Mouse (Mus musculus): Measurements from ENCODE around the gene Cx3cl1. TPM values are rescaled to one million over a fixed set of nuclear protein-coding genes. Genes with fewer than 3 reads are reported as not detected.
A peak's percentile ranks its signal among the peaks of the same experiment; 100 is the strongest.

Cx3cl1 gene
- polyA plus RNA-seq, 1 experiment from 2014 or later: 56.7 TPM

DNA sequence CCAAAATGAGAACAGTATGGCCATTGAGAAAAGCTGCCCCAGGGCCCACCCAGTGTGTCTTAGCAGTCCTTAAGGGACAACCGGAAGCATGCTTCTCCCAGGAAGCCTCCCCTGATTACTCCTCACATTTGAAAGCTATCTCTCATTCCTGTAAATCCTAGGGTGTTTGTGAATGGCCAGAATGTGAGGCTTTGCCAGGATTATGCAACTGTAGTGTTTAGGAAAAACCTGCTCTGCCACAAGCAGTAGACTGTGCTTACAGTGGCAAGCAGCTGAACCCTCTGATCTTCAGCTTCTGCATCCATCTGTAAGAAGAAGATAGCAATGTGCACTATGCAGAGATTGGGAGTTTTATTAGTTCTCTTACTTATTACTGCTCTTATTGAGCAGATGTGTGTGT, 2.8 kb downstream of the Cx3cl1 start:
- WGBS: 88% methylated on average over 1 of the region's 1 CpGs
- ATAC-seq (ENCODE audit: low FRiP score): no peak
- H3K4me2 ChIP-seq: peak overlapping the region; percentile 90

DNA sequence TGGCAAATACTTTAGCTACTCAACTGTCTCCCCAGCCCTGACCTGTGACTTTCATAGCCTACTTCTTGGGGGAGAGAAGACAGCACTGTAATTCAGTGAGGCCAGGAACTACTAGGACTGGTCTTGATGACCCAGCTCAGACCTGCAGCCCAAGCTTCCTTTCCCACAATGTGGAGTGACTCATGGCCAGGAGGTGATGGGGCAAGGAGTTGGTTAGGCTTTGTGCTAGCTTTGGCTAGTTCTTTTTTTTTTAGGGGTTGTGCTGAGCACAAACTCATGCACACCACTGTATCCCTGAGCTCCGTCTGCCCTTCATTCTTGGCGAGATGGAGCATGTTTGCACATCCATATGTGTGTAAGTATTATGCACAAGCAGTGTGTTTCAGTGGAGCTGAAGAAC, 4.5 kb downstream of the Cx3cl1 start:
- 97% methylated on average over 2 of the region's 2 CpGs for WGBS
- H3K9ac ChIP-seq (replicated peaks): no peak overlapping the region

More for the DNA sequence above, 2.8 kb downstream of the Cx3cl1 start:
- no peaks in the 10 kb centered on the region for H3K9me3 ChIP-seq (replicated peaks)
- no peaks in the 10 kb centered on the region for H3K36me3 ChIP-seq
- peaks cover 51% of the 10 kb centered on the region for H3K4me1 ChIP-seq
- no peak overlapping the region for H3K4me3 ChIP-seq (replicated peaks)
- H3K27me3 ChIP-seq (replicated peaks): 0 out of 2 replicates have a peak, but pooled peaks cover 5% of the 10 kb centered on the region
- H3K9ac ChIP-seq (replicated peaks): no peak overlapping the region
- no peak overlapping the region for H3K27ac ChIP-seq (replicated peaks)

DNA sequence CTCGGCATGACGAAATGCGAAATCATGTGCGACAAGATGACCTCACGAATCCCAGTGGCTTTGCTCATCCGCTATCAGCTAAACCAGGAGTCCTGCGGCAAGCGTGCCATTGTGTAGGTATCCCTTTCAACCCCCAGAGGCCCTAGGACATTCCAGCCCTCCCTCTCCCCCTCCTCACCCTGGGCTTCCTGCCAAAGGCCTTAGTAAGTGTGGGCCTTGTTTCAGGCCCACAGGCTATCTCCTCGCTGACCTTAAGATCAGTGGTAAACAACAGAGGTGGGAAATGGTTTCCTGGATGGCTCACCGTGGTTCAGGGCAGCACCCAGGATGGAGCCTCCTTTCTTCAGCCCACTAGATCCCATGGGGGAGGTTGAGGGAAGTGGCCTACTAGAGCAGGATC, 6.2 kb downstream of the Cx3cl1 start:
- Histone ChIP-seq H3K4me2 (no peak overlapping the region), H3K4me3 (replicated peaks) (no peak overlapping the region)
- WGBS: 70% methylated on average over 10 of the region's 10 CpGs

More for the DNA sequence above, 4.5 kb downstream of the Cx3cl1 start:
- H3K4me3 ChIP-seq (replicated peaks): no peak overlapping the region
- no peaks in the 10 kb centered on the region for H3K36me3 ChIP-seq
- no peak overlapping the region for H3K27ac ChIP-seq (replicated peaks)
- no peak overlapping the region for H3K4me2 ChIP-seq
- ATAC-seq (ENCODE audit: low FRiP score): no peak
- H3K9me3 ChIP-seq (replicated peaks): no peaks in the 10 kb centered on the region
- peaks cover 45% of the 10 kb centered on the region for H3K4me1 ChIP-seq
- H3K27me3 ChIP-seq (replicated peaks): no peaks in the 10 kb centered on the region

DNA sequence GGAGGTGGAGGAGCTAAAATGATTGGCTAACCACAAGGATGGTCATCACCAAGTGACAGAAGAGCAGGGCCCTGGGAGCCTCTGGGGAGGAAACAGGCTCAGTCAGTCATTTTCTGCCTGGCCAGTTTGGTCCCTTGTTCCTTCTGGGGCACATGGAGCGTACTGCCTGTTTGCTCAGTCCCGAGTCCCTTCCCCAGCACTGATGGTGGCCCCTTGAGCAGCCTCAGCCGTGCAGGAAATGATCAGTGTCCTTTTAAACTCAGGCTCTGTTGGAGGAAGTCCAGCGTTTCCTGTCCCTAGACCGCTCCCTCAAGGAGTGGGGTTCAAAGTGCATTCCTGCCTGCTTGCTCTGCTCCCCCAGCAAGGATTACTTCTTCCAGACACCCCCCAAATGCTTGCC, 6.7 kb downstream of the Cx3cl1 start:
- H3K4me1 ChIP-seq: peaks cover 30% of the 10 kb centered on the region
- 50% methylated on average over 5 of the region's 5 CpGs for WGBS
- H3K4me2 ChIP-seq: no peak overlapping the region
- H3K27me3 ChIP-seq (replicated peaks): no peaks in the 10 kb centered on the region
- ATAC-seq (ENCODE audit: low FRiP score): no peak
- H3K9ac ChIP-seq (replicated peaks): no peak overlapping the region
- H3K4me3 ChIP-seq (replicated peaks): no peak overlapping the region
- no peaks in the 10 kb centered on the region for H3K9me3 ChIP-seq (replicated peaks)
- H3K27ac ChIP-seq (replicated peaks): no peak overlapping the region
- H3K36me3 ChIP-seq: no peaks in the 10 kb centered on the region

More for the DNA sequence above, 6.2 kb downstream of the Cx3cl1 start:
- no peaks in the 10 kb centered on the region for H3K9me3 ChIP-seq (replicated peaks)
- no peak overlapping the region for H3K9ac ChIP-seq (replicated peaks)
- no peak overlapping the region for H3K27ac ChIP-seq (replicated peaks)
- ATAC-seq (ENCODE audit: low FRiP score): no peak
- H3K27me3 ChIP-seq (replicated peaks): no peaks in the 10 kb centered on the region
- H3K4me1 ChIP-seq: peaks cover 34% of the 10 kb centered on the region
- H3K36me3 ChIP-seq: no peaks in the 10 kb centered on the region

DNA sequence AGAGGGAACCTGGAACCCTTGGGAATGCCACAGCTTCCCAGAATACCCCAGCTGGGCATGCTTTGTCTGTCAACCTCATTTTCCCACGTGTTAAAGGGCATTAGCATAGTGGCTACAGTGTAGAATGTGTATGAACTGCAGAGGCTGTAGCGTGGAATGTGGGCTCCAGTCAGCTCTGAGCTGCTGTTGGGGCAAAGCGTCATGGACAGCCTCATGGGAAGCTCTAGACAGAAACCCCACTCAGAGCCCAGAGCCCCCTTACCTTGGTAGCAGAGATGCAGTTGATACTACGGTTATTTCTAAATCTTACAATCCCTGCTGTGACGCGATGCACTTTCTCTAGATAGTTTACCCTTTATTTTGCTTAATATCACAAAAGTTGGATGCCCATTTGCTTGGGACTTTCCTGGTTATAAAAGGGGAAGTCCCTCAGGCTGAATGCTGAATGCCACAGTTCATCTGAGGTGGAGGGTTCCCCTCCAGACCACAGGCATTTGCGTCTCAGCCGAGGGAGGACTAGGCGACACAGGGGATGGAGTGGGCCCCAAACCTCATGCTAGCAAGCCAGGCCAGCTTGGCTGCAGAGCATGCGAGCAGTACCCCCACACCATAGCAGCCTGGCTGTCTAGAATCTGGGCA, 7.2 kb downstream of the Cx3cl1 start:
- Histone ChIP-seq H3K27me3 (replicated peaks) (no peaks in the 10 kb centered on the region), H3K4me1 (peaks cover 24% of the 10 kb centered on the region), H3K27ac (replicated peaks) (no peak overlapping the region), H3K36me3 (no peaks in the 10 kb centered on the region), H3K4me3 (replicated peaks) (no peak overlapping the region), H3K4me2 (no peak overlapping the region), H3K9me3 (replicated peaks) (no peaks in the 10 kb centered on the region), H3K9ac (replicated peaks) (no peak overlapping the region)
- WGBS: 75% methylated on average over 10 of the region's 10 CpGs
- no peak for ATAC-seq (ENCODE audit: low FRiP score)

DNA sequence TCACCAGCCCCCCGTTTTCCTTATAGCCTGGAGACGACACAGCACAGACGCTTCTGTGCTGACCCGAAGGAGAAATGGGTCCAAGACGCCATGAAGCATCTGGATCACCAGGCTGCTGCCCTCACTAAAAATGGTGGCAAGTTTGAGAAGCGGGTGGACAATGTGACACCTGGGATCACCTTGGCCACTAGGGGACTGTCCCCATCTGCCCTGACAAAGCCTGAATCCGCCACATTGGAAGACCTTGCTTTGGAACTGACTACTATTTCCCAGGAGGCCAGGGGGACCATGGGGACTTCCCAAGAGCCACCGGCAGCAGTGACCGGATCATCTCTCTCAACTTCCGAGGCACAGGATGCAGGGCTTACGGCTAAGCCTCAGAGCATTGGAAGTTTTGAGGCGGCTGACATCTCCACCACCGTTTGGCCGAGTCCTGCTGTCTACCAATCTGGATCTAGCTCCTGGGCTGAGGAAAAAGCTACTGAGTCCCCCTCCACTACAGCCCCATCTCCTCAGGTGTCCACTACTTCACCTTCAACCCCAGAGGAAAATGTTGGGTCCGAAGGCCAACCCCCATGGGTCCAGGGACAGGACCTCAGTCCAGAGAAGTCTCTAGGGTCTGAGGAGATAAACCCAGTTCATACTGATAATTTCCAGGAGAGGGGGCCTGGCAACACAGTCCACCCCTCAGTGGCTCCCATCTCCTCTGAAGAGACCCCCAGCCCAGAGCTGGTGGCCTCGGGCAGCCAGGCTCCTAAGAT, 7.9 kb downstream of the Cx3cl1 start:
- H3K9me3 ChIP-seq (replicated peaks): no peaks in the 10 kb centered on the region
- no peak overlapping the region for H3K27ac ChIP-seq (replicated peaks)
- ATAC-seq (ENCODE audit: low FRiP score): no peak
- no peaks in the 10 kb centered on the region for H3K27me3 ChIP-seq (replicated peaks)
- no peaks in the 10 kb centered on the region for H3K36me3 ChIP-seq
- H3K4me3 ChIP-seq (replicated peaks): no peak overlapping the region
- H3K4me1 ChIP-seq: peaks cover 20% of the 10 kb centered on the region
- no peak overlapping the region for H3K4me2 ChIP-seq
- no peak overlapping the region for H3K9ac ChIP-seq (replicated peaks)
- 94% methylated on average over 16 of the region's 16 CpGs for WGBS

DNA sequence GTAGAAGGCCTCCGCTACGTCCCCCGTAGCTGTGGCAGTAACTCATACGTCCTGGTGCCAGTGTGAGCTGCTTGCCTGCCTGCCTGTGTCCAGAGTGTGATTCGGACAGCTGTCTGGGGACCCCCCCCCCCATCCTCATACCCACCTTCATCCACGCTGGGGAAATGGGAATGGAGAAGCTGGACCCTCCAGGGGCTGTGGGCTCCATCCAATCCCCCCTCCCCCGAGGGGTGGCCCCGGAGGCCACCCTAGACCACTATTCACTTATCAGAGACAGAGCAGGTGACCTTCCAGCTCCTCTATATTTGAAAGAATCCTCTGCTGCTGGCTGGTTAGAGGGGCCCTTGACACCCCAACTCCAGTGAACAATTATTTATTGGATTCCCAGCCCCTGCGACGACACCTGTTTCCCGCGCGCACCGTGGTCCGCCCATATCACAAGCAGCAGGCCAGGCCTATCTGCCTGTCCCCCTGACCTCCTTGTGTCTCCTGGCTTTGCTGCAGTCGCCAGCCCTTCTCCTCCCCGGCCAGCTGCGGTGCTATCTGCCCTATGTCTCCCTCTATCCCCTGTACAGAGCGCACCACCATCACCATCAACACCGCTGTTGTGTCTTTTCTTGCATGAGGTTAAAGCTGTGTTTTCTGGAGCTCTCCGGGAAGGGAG, 8.8 kb downstream of the Cx3cl1 start:
- H3K27me3 ChIP-seq (replicated peaks): no peaks in the 10 kb centered on the region
- H3K36me3 ChIP-seq: no peaks in the 10 kb centered on the region
- H3K4me3 ChIP-seq (replicated peaks): no peak overlapping the region
- ATAC-seq (ENCODE audit: low FRiP score): no peak
- no peak overlapping the region for H3K4me2 ChIP-seq
- H3K27ac ChIP-seq (replicated peaks): no peak overlapping the region
- no peak overlapping the region for H3K9ac ChIP-seq (replicated peaks)
- 86% methylated on average over 21 of the region's 21 CpGs for WGBS
- H3K4me1 ChIP-seq: peaks cover 19% of the 10 kb centered on the region
- H3K9me3 ChIP-seq (replicated peaks): no peaks in the 10 kb centered on the region

DNA sequence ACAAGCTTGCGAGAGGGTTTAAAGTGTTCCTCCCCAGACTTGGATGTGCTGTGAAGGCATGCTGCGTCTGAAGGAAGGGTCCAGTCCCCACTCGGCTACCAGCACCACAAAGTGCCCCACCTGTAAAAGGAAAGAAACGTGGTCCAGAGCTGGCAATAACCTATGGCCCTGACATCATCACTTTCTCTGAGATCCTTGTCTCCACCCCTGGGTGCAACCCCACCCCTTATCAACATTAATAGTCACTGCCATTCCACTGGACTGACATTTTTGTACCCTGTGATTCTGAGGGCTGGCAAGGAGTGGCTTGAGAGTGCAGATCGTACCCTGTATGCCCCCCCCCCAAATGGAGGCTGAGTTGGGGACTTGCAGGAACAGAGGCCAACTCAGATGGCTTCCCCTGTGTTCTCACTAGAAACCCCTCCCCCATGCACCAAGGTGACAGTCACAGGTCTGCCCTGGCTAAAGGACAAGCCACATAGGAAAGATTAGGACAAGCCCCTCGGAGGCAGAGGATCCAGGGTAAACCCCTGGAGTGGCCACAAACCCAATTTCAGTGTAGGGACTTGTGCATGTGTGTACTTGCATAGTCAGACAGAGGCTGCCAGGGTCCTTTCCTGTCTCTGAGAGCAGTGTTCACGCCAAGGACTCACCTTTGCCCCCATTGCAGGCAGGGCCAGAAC, 9.5 kb downstream of the Cx3cl1 start:
- Histone ChIP-seq H3K9me3 (replicated peaks) (no peaks in the 10 kb centered on the region), H3K4me3 (replicated peaks) (no peak overlapping the region), H3K27me3 (replicated peaks) (no peaks in the 10 kb centered on the region), H3K36me3 (no peaks in the 10 kb centered on the region), H3K4me2 (no peak overlapping the region; the same call in 1 of the 2 replicates), H3K4me1 (peaks cover 19% of the 10 kb centered on the region), H3K27ac (replicated peaks) (no peak overlapping the region), H3K9ac (replicated peaks) (no peak overlapping the region)
- WGBS: 71% methylated on average over 7 of the region's 7 CpGs
- ATAC-seq (ENCODE audit: low FRiP score): no peak

DNA sequence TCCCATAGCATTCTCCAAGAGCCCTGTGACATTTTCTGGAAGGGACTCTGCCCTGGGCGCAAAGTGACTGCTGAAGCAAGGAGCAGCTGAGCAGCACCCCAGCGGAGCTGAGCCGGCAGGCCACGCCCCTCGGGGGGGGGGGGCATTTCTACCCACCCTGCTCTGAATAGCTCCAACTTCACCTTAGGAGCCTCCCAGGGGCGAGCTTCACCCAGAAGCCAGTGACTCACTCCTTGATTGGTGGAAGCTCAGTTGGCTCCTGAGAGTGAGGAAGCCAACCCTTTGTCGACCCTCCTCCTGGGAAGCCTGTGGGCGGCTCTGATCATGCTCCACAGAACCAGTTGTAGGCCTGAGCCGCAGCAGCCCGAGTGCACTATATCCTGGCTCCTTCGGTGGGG, 10.0 kb downstream of the Cx3cl1 start:
- no peak for ATAC-seq (ENCODE audit: low FRiP score)
- H3K9ac ChIP-seq (replicated peaks): no peak overlapping the region

DNA sequence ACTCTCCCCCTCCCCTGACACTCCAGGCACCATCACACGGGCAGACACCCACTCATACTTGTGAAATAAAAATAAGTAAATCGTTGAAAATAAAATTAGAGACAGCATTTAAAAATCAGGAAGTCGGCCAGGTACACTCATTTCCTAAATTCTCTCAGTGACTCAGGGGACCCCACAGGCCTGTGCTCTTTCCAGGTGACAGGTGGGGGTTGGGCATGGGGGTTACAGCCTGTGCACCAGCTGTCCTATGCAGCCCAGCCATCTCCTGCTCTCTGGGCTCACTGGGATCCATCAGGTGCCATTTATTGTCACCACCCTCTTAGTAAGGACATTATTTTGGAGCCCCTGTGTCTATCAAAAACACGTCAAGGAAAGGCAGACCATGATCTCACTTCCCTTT, 12.1 kb downstream of the Cx3cl1 start:
- peaks cover 13% of the 10 kb centered on the region for H3K4me1 ChIP-seq
- no peak overlapping the region for H3K27ac ChIP-seq (replicated peaks)
- no peak for ATAC-seq (ENCODE audit: low FRiP score)
- H3K36me3 ChIP-seq: no peaks in the 10 kb centered on the region
- no peak overlapping the region for H3K4me2 ChIP-seq
- no peak overlapping the region for H3K4me3 ChIP-seq (replicated peaks)
- H3K27me3 ChIP-seq (replicated peaks): no peaks in the 10 kb centered on the region
- H3K9ac ChIP-seq (replicated peaks): no peak overlapping the region
- no peaks in the 10 kb centered on the region for H3K9me3 ChIP-seq (replicated peaks)
- WGBS: 88% methylated on average over 4 of the region's 4 CpGs

More for the DNA sequence above, 10.0 kb downstream of the Cx3cl1 start:
- Histone ChIP-seq H3K36me3 (no peaks in the 10 kb centered on the region), H3K4me2 (no peak overlapping the region; the same call in 1 of the 2 replicates), H3K27ac (replicated peaks) (no peak overlapping the region), H3K4me1 (peaks cover 19% of the 10 kb centered on the region), H3K4me3 (replicated peaks) (no peak overlapping the region), H3K9me3 (replicated peaks) (no peaks in the 10 kb centered on the region), H3K27me3 (replicated peaks) (no peaks in the 10 kb centered on the region)
- 8% methylated on average over 11 of the region's 11 CpGs for WGBS

DNA sequence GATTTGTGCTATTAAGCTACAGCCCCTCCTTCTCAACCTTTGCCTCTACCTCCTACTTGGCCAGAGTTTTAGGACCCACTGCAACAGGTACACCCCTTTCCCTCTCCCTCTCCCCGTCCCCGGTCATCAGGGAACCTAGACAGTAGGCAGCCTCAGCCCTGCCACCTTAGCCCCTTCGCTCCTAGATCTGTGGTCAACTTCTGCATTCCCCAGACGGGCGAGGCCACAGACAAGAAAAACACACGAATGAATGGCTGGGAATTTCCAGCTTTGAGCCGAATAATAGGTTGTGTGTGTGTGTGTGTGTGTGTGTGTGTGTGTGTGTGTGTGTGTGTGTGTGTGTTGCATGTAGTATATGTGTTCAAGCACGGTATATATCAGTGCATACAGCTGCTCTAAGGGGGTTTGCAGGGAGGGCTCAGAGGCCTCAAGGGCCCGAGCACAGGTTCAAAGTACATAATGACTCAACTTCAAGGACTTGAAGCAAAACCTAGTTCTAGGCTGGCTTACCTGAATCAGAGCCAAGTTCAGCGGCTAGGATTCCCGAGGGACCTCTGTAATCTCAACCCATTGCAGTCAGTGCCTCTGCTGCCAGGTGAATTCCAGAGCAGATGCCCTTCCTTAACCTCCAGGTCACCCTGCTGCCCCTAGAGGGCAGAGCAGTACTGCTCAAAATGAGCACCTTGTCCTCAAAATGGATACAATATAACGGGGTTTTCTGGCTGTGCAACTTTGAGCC, 13.6 kb downstream of the Cx3cl1 start:
- no peak overlapping the region for H3K4me3 ChIP-seq (replicated peaks)
- ATAC-seq (ENCODE audit: low FRiP score): no peak
- H3K4me2 ChIP-seq: no peak overlapping the region
- 75% methylated on average over 12 of the region's 12 CpGs for WGBS
- no peaks in the 10 kb centered on the region for H3K27me3 ChIP-seq (replicated peaks)
- H3K36me3 ChIP-seq: no peaks in the 10 kb centered on the region
- H3K9me3 ChIP-seq (replicated peaks): no peaks in the 10 kb centered on the region
- peaks cover 10% of the 10 kb centered on the region; the same call in 1 of the 2 replicates for H3K4me1 ChIP-seq
- H3K27ac ChIP-seq (replicated peaks): no peak overlapping the region
- no peak overlapping the region for H3K9ac ChIP-seq (replicated peaks)

Measured in neural tube, embryonic 15.5 days (tissue).